Mouse (Mus musculus) gastrocnemius, postnatal 14 days (tissue): ENCODE results near the gene Scube3. TPM values are rescaled to one million over a fixed set of nuclear protein-coding genes. Genes with fewer than 3 reads are reported as not detected.
"Not testable (repeated sequence)": the region's sequence is repeated elsewhere in the genome, so short reads cannot be mapped to it uniquely, and the experiment has no call there.

Experiments
- DNase-seq: peaks from one replicate; pipeline ENCODE4 v3.0.0; 2021; ENCODE audit warnings: mixed read lengths
- intact Hi-C: fragments of 180-260 bp; cut with DNase I; formaldehyde crosslinking; loops from one replicate; pipeline ENCODE4 v1.15.1; 2025; ENCODE audit warnings: low total_unique reads
- total RNA-seq, 2 experiments: library from RNA; stranded (reverse); gene quantifications; 2 replicates each; pipeline ENCODE4 v1.2.3; 2021

Gene Scube3
- total RNA-seq, 2 experiments from 2014 or later, result 0.20 to 0.62 TPM

- DNase-seq, result no peak
- intact Hi-C loops, result no loop called here
Observed at GRCm38 (mm10) chr17:28208314-28208612, 66.3 kb downstream of the Scube3 start.

DNA sequence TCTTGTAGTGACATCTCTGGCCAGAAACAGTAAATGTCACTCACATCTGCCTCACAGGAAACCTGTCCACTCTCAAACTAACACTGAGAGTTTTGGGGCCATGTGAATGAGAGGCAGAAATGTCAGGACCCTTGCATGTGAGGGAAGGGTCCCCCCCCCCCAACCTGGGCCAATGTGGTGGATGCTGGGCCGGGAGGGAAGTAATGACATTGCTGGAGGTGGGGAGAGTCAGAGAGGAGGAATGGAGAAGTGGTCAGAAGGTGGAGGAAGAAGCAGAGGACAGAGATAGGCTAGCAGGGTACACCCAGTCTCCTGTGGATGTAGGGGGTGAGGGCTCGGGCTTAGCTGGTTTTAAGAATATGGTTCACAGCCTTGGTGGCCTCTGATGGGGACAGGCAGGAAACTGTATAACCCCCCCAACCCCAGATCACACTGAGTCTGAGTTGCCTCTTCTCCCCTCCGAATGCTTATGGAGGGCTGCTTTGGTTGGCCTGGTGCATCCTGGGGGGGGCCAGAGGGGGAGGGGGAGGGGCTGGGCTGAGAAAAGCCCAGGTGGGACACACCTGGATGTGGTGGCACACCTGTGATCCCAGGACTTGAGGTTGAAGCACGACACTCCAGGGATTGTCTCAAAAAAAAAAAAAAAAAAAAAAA lies 67.6 kb downstream of the Scube3 start:
- DNase-seq, result no peak
- intact Hi-C loops, result no loop called here

DNA sequence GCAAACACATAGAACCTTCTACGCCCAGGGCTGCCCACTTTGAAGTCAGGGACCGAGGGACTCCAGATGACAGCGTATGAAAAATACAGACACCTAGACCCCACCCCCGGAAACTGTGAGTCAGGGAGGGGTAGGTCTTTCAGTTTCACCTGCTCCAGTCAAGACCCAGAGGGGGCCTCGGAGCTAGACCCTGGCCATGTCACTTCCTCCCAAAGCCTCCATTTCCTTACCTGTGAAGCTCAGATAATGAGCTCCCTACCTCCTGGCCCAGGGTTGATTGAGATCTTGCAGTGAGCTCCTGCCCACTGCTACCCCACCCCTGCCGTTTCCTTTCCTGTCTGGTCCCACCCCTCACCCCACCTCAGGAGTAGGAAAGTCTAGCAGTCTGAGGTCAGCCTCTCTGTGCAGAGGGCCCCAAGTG lies 70.0 kb downstream of the Scube3 start:
- no peak for DNase-seq
- intact Hi-C loops, result no loop called here

- intact Hi-C loops, result no loop called here
- DNase-seq, result no peak
Observed at GRCm38 (mm10) chr17:28212391-28212790, 70.5 kb downstream of the Scube3 start.

DNA sequence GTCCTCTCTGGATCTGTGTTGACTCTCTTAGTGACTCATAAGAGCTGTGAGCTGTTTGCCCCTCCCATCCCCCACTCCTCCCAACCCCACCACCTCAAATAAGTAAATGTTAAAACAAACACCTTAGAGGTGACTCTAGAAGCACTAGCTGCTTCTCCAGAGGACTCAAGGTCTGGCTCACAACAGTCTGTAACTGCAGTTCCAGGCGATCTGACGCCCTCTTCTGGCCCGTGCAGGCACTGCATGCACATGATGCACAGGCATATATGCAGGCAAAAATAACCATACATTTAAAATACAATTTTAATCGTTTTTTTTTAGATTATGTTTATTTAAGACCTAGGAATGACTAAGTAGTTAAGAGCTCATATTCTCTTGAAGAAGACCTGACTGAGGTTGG lies 71.3 kb downstream of the Scube3 start:
- intact Hi-C loops, result no loop called here
- no peak for DNase-seq

GRCm38 (mm10) chr17:28216791-28217190 lies 74.8 kb downstream of the Scube3 start:
- intact Hi-C loops, result no loop called here
- no peak for DNase-seq

DNA sequence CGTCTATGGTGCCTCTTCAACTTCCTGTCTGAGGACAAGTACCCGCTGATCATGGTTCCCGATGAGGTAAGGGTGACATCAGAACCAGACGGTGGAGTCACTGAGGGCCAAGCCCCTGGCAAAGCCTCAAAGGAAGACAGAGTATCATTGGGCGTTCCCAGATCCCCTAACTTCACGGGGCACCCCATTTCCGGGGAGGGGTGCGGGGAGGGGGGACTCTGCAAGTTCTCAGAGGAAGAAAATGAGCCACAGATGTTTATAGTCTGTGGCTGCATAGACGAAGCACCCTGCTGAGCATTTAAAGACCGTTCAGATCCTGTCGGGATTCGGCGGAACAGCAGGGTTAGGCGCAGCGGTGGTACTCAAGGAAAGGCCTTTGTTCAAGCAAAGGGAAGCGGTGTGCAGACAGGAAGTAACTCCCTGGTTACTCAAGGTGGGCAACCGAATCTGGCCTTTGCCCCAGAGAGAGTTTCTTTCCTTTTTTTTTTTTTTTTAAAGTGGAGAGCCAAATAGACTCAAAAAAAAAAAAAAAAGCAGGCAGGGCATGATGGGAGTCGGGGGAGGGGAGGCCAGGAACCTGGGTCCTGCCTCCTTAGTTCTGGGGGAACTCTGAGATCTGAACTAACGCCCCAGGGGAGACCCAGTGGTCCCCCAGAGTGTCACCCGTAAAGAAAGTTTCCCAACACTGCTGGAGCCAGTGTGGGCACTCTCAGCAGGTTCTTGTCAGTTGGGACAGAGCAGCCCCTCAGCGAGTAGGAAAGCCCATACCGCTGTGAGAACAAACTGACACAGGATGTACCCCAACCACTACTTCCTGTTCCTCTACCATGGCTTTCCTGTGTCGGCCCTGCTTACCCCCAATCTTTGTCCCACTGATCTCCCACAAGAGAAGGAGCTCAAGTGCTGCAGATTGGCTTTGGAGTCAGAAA lies 76.0 kb downstream of the Scube3 start:
- intact Hi-C loops, result no loop called here
- no peak for DNase-seq

DNA sequence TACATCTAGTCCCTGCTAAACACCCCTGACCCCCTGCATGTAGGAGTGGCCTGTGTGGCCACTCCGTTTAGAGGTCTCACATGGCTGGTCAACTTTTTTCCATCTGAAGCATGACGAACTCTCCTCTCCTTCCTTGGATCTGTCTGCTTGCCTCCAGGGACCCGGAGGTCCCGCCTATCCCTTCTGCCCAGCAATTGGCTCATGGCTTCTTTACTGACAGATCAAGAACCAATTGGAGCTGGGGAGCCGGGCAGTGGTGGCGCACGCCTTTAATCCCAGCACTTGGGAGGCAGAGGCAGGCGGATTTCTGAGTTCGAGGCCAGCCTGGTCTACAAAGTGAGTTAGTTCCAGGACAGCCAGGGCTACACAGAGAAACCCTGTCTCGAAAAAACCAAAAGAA lies 80.5 kb downstream of the Scube3 start:
- DNase-seq, intact Hi-C loops: not testable (repeated sequence)

- intact Hi-C loops, result no loop called here
Observed at GRCm38 (mm10) chr17:28223561-28224391, 81.8 kb downstream of the Scube3 start.

More at GRCm38 (mm10) chr17:28223561-28224391, 81.8 kb downstream of the Scube3 start:
- peak; percentile 93 for DNase-seq

Other genes with a start within 250 kb of the Scube3 start
- 10 to 100 TPM; 13.9 to 14.6 TPM for gene Anks1, start 232.8 kb upstream of the Scube3 start, total RNA-seq
- gene Taf11, start 232.3 kb upstream of the Scube3 start, total RNA-seq, result 10 to 100 TPM; 16.5 to 17.7 TPM
- gene Tcp11, start 61.5 kb upstream of the Scube3 start, total RNA-seq, result not detected
- 10 to 100 TPM; 14.4 to 16.2 TPM for gene Zfp523, start 35.0 kb downstream of the Scube3 start, total RNA-seq
- 1 to 10 TPM; 2.2 to 2.7 TPM for gene Def6, start 65.6 kb downstream of the Scube3 start, total RNA-seq
- 10 to 100 TPM; 29.2 to 29.5 TPM for gene Ppard, start 90.6 kb downstream of the Scube3 start, total RNA-seq
- gene Fance, start 171.4 kb downstream of the Scube3 start, total RNA-seq, result 10 to 100 TPM; 10.2 to 10.4 TPM
- 100 to 1,000 TPM; 541 to 620 TPM for gene Rpl10a, start 186.3 kb downstream of the Scube3 start, total RNA-seq
- gene Tead3, start 208.7 kb downstream of the Scube3 start, total RNA-seq, result 10 to 100 TPM in 1 of 2 experiments, 1 to 10 TPM in 1; 9.3 to 11.5 TPM
- gene Tulp1, start 223.1 kb downstream of the Scube3 start, total RNA-seq, result not detected